Mouse (Mus musculus) testis, postnatal 10 days (tissue): ENCODE measurements around the gene Ppm1l.
"Not testable (repeated sequence)": the region's sequence is repeated elsewhere in the genome, so short reads cannot be mapped to it uniquely, and the experiment has no call there.

Experiments used
- DNase-seq: peaks from one replicate; pipeline ENCODE4 v3.0.0; 2021; ENCODE audit warnings: low spot score

Ppm1l gene

DNA sequence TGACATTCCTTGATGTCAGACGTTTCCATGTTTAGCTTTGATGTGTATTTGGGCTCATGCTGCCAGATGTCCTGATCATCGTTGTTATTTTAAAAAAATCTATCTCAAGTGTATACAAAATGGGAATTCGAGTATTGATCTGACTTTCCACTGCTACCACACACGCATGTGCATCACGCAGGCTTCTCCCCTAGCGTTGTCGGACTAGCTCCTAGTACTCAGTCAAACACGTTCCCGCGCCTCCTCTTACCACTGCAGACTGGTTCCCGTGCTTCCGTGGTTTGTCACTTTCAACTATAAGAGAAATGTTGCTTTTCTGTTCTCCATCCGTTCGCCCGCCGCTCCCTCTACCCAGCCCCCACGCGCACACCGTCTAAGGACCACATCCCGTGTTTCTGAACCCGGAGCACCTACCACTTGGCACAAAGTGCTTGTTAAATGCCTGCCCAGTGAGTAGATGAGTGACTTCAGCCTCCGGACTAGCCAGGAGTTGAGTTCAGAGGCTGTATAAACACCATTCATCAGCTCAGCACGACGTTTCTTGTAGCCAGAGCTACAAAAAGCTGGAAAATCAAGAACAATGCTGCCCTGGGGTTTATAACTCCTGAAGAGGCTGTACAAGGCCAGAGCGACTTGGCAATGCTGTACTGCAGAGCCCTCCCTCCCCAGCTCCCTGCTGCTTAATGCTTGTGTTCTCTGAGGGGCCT lies 219.4 kb downstream of the Ppm1l start:
- no peak for DNase-seq

DNA sequence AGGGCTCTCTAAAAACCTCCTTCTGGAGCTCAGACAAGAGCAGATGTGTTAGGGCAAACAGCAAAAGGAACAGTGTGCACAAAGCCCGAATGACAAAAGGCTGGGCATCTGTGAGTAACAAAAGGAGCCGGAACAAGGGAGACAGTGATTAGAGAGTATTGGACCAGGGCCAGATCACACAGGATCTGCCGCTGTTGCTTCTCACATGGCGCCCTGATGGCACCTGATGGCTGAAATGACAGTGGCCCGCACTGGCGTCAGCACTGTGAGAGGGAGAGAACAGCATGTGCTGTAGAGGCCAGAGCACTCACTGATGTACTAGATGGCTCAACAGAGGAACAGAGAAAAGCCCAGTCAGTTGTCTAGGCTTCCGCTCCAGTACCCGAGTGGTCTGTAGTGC lies 226.3 kb downstream of the Ppm1l start:
- DNase-seq, result no peak

DNA sequence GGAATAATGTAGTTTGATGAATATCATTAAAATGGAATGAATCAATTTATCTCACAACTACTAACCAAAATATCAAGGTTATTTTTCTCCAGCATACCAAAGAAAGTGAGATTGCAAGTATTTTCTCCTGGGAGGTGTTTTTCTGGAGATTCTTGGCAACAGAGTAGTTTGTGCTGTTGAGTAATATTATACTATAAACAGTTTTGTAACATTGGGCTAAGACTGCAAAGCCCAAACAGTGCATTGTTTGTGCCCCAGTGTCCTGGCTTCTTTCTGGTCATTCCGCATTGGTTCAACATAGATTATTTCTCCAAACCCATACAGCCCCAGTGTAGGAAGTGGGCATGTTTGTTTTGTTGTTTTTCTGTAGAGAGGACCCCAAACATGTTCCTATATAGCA lies 227.1 kb downstream of the Ppm1l start:
- DNase-seq, result no peak

DNA sequence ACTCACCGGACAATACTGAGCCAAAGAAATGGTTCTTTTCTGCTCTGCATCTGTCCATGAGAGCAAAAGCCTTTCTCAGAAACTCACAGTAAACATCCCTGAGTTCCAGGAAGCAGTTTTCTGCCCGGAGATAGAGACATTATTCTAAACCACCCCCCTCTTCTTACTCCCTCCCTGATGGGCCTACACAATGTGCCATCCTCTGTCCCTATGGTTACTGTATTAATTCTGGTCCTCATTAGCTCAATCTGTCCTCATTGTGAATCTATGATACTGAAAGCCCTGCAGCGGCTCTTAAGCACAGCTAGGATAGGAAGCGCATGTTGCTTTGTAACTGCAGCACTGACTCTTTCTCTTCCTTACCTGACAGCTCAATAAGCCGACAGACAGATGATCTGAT lies 228.4 kb downstream of the Ppm1l start:
- DNase-seq, result no peak

- DNase-seq, result no peak
These were observed 232.2 kb downstream of the Ppm1l start for GRCm38 (mm10) chr3:69548704-69549455.

GRCm38 (mm10) chr3:69549602-69550001 lies 232.9 kb downstream of the Ppm1l start:
- DNase-seq, result no peak

- DNase-seq, result no peak
These were observed 238.8 kb downstream of the Ppm1l start for GRCm38 (mm10) chr3:69555511-69555910.

GRCm38 (mm10) chr3:69556092-69556778 lies 239.6 kb downstream of the Ppm1l start:
- no peak for DNase-seq

GRCm38 (mm10) chr3:69559316-69559974 lies 242.8 kb downstream of the Ppm1l start:
- no peak for DNase-seq

GRCm38 (mm10) chr3:69559975-69560330 lies 243.3 kb downstream of the Ppm1l start:
- DNase-seq, result no peak

- DNase-seq, result no peak
These were observed 245.0 kb downstream of the Ppm1l start for GRCm38 (mm10) chr3:69561686-69562085.

- no peak for DNase-seq
These were observed 246.7 kb downstream of the Ppm1l start for GRCm38 (mm10) chr3:69563406-69563805.

GRCm38 (mm10) chr3:69565586-69565985 lies 248.9 kb downstream of the Ppm1l start:
- DNase-seq, result not testable (repeated sequence)

GRCm38 (mm10) chr3:69572561-69572960 lies 255.9 kb downstream of the Ppm1l start:
- DNase-seq, result no peak

- DNase-seq, result no peak
These were observed 258.9 kb downstream of the Ppm1l start for GRCm38 (mm10) chr3:69575577-69575976.

- no peak for DNase-seq
These were observed 260.1 kb downstream of the Ppm1l start for GRCm38 (mm10) chr3:69576715-69577114.

DNA sequence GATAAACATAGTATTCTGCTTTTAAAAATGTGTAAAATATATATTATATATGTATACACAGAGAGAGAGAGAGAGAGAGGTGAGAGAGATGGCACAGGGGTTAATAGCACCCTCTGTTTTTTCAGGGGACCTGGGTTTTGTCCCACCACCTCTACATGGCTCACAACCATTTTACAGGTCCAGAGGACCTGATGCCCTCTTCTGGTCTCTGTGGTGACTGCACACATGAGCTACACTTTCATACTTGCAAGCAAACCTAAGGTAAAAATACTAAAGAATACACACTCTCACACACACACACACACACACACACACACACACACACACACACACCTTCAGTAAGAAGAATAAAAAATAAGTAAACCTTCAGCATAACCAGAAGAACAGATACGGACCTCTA lies 262.1 kb downstream of the Ppm1l start:
- DNase-seq, result no peak

- DNase-seq, result no peak
These were observed 267.1 kb downstream of the Ppm1l start for GRCm38 (mm10) chr3:69583798-69584197.

DNA sequence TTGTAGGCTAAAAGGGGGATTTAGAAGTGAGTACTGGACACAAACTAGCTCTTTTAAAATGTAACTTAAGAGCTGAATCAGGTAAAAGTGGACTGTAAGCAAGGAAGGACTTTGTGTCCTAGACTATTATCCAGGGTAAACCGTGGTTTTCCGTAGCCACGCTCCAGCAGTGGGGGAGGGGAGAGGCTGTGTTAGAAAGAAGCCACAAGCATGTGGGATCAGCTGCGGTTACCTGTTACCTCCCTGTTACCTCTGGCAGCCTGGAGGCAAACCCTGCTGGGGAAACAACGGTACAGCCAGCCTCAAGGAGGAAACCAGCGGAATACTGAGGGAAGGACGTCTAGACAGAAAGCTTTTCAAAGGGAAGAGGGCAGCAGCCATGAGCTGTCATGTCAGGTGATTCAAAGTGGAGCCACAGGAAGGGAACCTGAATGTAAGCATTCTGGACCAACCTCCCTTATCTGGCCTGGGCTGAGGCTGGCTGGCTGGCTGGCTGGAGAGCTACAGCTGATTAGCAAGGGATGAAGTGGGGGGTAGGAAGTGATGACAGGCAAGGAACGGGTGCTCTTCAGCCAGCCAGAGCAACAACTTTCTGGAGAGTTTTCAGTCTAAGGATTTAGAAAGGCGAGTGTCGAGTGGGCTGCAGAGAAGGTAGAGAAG lies 271.6 kb downstream of the Ppm1l start:
- DNase-seq, result no peak

- no peak for DNase-seq
These were observed 276.8 kb downstream of the Ppm1l start for GRCm38 (mm10) chr3:69593426-69593825.

DNA sequence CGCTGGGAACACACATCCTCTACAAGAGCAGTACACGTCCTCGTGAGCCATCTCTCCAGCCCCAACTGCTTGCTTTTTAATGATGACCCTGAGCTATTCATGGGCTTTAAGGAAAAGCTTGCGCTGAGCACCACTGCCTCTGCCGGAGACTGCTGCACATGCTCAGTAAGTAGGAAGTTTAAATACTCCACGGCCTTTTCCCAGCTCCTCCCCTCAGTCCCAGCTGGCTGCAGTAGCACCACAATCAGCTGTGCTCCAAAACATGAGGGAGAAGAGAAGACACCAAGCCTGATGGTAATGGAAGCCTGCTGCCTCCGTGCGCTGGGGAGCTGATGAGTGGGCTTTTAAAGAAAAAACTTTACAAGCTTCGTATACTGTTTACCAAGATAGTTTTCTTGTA lies 277.4 kb downstream of the Ppm1l start:
- DNase-seq, result no peak

- DNase-seq, result no peak
These were observed 279.5 kb downstream of the Ppm1l start for GRCm38 (mm10) chr3:69596116-69596515.
